Mouse (Mus musculus) ES-E14 (cell line): ENCODE results near the gene Tepsin. TPM values are rescaled to one million over a fixed set of nuclear protein-coding genes. Genes with fewer than 3 reads are reported as not detected.

Experiments
- DNase-seq: peaks from one replicate; pipeline ENCODE4 v3.0.0-alpha.2; 2013; ENCODE audit warnings: low read depth, low spot score
- H3K27ac ChIP-seq: 2 replicates; pipeline ENCODE4 v1.5.1; 2012; ENCODE audit warnings: low read depth, mild to moderate bottlenecking, low read length, moderate library complexity, mixed read lengths; ENCODE audit not compliant: poor library complexity, insufficient read depth, severe bottlenecking
- H3K36me3 ChIP-seq: 2 replicates; pipeline ENCODE4 v1.6.1; 2012; ENCODE audit warnings: mild to moderate bottlenecking, low read length, moderate library complexity, mixed read lengths; ENCODE audit not compliant: control insufficient read depth, poor library complexity, insufficient read depth, severe bottlenecking
- H3K4me1 ChIP-seq, 2 experiments: fragments of 150-350 bp in 1 of 2; sonication (generic) in 1 of 2; 2 replicates each; pipeline ENCODE4 v1.6.1; 2012; ENCODE audit warnings: low read length in 2 of 2, mild to moderate bottlenecking in 1 of 2, mixed read lengths in 1 of 2; ENCODE audit not compliant: control insufficient read depth in 2 of 2, insufficient read depth in 2 of 2, poor library complexity in 1 of 2
- H3K4me3 ChIP-seq, 2 experiments: fragments of 150-350 bp in 1 of 2; sonication (generic) in 1 of 2; 2 replicates each; pipeline ENCODE4 v1.5.1; 2012; ENCODE audit warnings: low read length in 2 of 2, low read depth in 1 of 2, mild to moderate bottlenecking in 1 of 2, mixed read lengths in 1 of 2; ENCODE audit not compliant: insufficient read depth in 1 of 2, poor library complexity in 1 of 2, severe bottlenecking in 1 of 2
- H3K9ac ChIP-seq: 2 replicates; pipeline ENCODE4 v1.6.1; 2012; ENCODE audit warnings: low read depth, mild to moderate bottlenecking, low read length, mixed read lengths; ENCODE audit not compliant: poor library complexity, insufficient read depth, severe bottlenecking
- H3K9me3 ChIP-seq: fragments of 150-350 bp; sonication (generic); 2 replicates; pipeline ENCODE4 v1.6.1; 2012; ENCODE audit warnings: low read depth, mild to moderate bottlenecking, low read length; ENCODE audit not compliant: control insufficient read depth, insufficient read depth
- CHD2 ChIP-seq: IDR thresholded peaks from 2 replicates; pipeline ENCODE4 v1.6.1; 2014; ENCODE audit warnings: mild to moderate bottlenecking, low read depth, low read length, inconsistent platforms
- HCFC1 ChIP-seq: IDR thresholded peaks from 2 replicates; pipeline ENCODE4 v1.6.1; 2012; ENCODE audit warnings: low read length, inconsistent platforms, borderline replicate concordance; ENCODE audit not compliant: insufficient read depth
- MAFK ChIP-seq: IDR thresholded peaks from 2 replicates; pipeline ENCODE4 v1.6.1; 2014; ENCODE audit warnings: mild to moderate bottlenecking, low read depth, low read length, inconsistent platforms; ENCODE audit not compliant: insufficient read depth
- ZC3H11A ChIP-seq: IDR thresholded peaks from 2 replicates; pipeline ENCODE4 v1.6.1; 2012; ENCODE audit warnings: low read depth, mild to moderate bottlenecking, inconsistent platforms, low read length, borderline replicate concordance
- ZNF384 ChIP-seq: IDR thresholded peaks from 2 replicates; pipeline ENCODE4 v1.6.1; 2012; ENCODE audit warnings: low read depth, low read length, inconsistent platforms
- in situ Hi-C, 2 experiments: fragments of 600-800 bp; cut with MboI; formaldehyde crosslinking; loops; one replicate each; pipeline ENCODE4 v1.15.1; 2025; ENCODE audit warnings: low sequenced_read_pairs in 2 of 2, inconsistent platforms in 1 of 2; ENCODE audit not compliant: unreplicated experiment in 2 of 2
- total RNA-seq: library from RNA; depleted of rRNA; stranded (reverse); fragments of 300-350 nt; gene quantifications from 2 replicates; pipeline ENCODE4 v1.2.3, GENCODE M21; 2012

Gene Tepsin
- total RNA-seq, 1 experiment = 26.5 TPM

DNA sequence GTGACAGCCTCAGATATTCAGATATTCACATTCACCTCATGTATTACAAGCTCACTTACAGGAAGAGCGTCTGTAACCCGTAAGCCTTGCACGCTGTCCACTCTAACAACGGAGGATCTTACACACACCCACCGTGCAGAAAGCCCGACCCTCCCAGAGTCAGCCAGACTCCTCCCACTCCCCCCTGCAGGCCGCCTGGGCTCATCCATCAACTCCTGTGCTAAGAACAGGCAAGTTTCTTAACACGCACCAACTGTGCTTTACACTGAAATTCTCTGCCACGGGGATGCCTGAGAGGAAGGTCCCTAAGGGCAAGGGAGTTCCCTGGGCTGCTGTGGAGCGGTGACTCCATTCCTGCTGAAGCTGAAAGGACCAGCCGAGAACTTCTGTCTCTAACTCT lies 29.3 kb downstream of the Tepsin start:
- DNase-seq = no peak
- no peak overlapping the region for H3K9ac ChIP-seq
- no peak overlapping the region for H3K4me3 ChIP-seq
- H3K36me3 ChIP-seq = peaks cover 38% of the 10 kb centered on the region
- TF ChIP-seq HCFC1 (no peak), CHD2 (no peak), ZNF384 (no peak), MAFK (no peak), ZC3H11A (no peak)
- H3K4me1 ChIP-seq = peaks cover 4 to 34% of the 10 kb centered on the region in 2 experiments
- in situ Hi-C loops = no loop called here
- H3K9me3 ChIP-seq = no peaks in the 10 kb centered on the region
- H3K27ac ChIP-seq = no peak overlapping the region

DNA sequence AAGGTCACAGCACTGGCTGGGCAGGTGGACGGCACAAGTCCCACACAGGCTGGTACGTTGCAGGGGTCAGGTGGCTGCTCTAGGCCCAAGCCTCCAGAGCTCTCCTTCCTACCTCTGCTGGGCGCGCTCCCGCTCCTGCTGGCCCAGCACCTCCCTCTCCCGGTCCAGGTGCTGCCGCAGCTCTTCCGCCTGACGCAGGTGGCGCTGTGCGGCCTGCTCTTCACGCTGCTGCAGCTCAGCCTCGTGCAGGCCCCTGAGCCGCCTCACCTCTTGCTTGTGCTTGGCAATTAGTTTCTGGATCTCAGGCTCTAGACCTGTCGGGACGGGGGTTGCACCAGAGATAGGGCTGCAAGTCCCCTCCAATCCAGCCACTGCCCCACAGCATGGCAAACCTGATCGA lies 30.7 kb downstream of the Tepsin start:
- Histone ChIP-seq H3K9ac (no peak overlapping the region), H3K4me1 (peaks cover 0 to 34% of the 10 kb centered on the region in 2 experiments; a peak in 1 of 4 replicates), H3K27ac (no peak overlapping the region), H3K36me3 (peaks cover 38% of the 10 kb centered on the region), H3K9me3 (no peaks in the 10 kb centered on the region), H3K4me3 (no peak overlapping the region)
- TF ChIP-seq HCFC1 (no peak), MAFK (no peak), ZNF384 (no peak), CHD2 (no peak), ZC3H11A (no peak)
- no peak for DNase-seq
- in situ Hi-C loops = no loop called here

DNA sequence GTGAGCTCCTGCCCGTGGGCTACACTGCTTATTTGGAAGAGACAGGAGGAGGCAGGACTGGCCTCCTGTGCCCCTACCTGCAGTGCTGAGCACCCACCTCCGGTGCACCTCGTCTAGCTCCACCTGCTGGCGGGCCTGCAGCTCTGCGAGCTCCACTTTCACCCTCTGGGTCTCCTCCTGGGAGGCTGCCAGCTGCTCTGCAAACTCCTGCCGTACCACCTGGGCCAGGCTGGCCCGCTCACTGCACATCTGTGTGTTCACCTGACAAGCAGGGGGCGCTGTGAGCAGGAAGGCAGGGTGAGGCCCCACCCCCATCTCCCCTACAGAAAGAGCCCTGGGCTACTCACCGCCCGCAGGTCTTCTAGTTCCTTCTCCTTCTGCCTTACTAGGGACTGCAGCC lies 33.2 kb downstream of the Tepsin start:
- in situ Hi-C loops = no loop called here
- peak; percentile 90 for DNase-seq
- Histone ChIP-seq H3K27ac (no peak overlapping the region), H3K4me3 (peak overlapping the region; percentile 23 to 51; a peak in 3 of 4 replicates), H3K36me3 (peaks cover 20% of the 10 kb centered on the region; the same call in 1 of the 2 replicates), H3K9ac (peak overlapping the region; percentile 27; the same call in 1 of the 2 replicates), H3K4me1 (peaks cover 0 to 16% of the 10 kb centered on the region in 2 experiments; a peak in 1 of 4 replicates), H3K9me3 (no peaks in the 10 kb centered on the region)
- TF ChIP-seq CHD2 (no peak), HCFC1 (peak; percentile 27; the same call in 1 of the 2 replicates)

DNA sequence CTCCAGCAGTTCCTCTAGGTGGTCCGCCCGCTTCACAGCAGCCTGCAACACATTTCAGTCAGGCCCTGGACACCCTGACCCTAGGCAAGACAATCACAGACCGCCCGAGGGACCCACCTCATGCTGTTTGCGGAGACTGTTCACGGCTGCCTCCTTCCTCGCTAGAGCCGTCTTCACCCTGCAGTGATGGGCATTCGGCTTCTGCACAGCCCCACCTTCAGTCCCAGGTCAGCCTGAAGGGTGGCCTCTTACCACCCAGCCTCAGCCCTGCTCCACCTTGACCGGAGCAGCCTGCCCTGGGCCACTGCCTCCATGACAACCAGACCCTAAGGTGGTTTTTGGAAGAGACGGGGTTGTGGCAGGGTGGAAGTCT lies 33.9 kb downstream of the Tepsin start:
- Histone ChIP-seq H3K36me3 (peaks cover 15% of the 10 kb centered on the region; the same call in 1 of the 2 replicates), H3K9ac (no peak overlapping the region), H3K4me3 (no peak overlapping the region), H3K27ac (no peak overlapping the region), H3K4me1 (peaks cover 0 to 15% of the 10 kb centered on the region in 2 experiments; a peak in 1 of 4 replicates), H3K9me3 (no peaks in the 10 kb centered on the region)
- DNase-seq = no peak
- TF ChIP-seq CHD2 (no peak), HCFC1 (no peak), MAFK (no peak), ZC3H11A (no peak), ZNF384 (no peak)
- in situ Hi-C loops = no loop called here

DNA sequence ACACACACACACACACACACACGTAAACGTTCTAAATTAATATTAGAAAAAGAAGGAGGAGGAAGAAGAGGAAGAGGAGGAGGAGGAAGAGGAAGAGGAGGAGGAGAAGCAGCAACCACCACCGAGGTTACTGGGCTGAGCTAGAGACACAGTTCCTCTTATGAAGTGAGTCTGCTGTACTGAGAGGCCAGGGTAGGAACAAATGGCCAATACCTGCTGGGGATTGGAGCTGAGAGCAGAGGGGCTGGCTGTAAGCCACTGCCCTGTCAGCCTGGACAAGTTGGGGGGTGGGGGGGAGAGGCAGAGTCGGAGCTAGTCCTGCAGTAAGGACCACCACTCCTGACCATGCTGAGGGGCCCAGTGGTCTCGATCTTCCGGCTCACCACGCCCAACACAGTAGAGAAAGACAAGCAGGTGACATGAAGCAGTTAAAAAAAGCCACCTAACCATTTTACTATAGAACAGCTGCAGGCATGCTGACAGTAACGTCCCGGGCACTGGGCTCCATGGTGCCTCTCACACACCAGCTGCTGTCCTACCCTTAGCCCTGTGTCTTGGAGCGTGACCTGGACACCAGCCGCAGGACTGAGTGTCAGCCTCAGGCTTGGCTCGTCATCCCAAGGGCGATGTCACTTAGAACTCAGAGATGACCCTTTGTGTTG lies 34.4 kb downstream of the Tepsin start:
- Histone ChIP-seq H3K9me3 (no peaks in the 10 kb centered on the region), H3K4me3 (no peak overlapping the region), H3K27ac (no peak overlapping the region), H3K36me3 (peaks cover 15% of the 10 kb centered on the region; the same call in 1 of the 2 replicates), H3K9ac (no peak overlapping the region), H3K4me1 (peaks cover 0 to 12% of the 10 kb centered on the region in 2 experiments; a peak in 1 of 4 replicates)
- in situ Hi-C loops = no loop called here
- DNase-seq = no peak
- TF ChIP-seq CHD2 (no peak), MAFK (no peak), ZC3H11A (no peak), HCFC1 (no peak), ZNF384 (no peak)
